Mouse (Mus musculus) limb, embryonic 10.5 days (tissue): ENCODE results near the gene Cntn4. TPM values are rescaled to one million over a fixed set of nuclear protein-coding genes. Genes with fewer than 3 reads are reported as not detected.

Experiments used
- DNase-seq: peaks from one replicate; pipeline ENCODE4 v3.0.0-alpha.2; 2017; ENCODE audit warnings: low spot score
- H3K27ac ChIP-seq: fragments of 300-500 bp; sonication (generic); 2 replicates; pipeline ENCODE4 v1.5.1; 2016; ENCODE audit warnings: mild to moderate bottlenecking
- H3K27me3 ChIP-seq: fragments of 300-500 bp; sonication (generic); 2 replicates; pipeline ENCODE4 v1.6.1; 2016; ENCODE audit warnings: low read depth, mild to moderate bottlenecking; ENCODE audit not compliant: poor library complexity, severe bottlenecking
- H3K36me3 ChIP-seq: fragments of 300-500 bp; sonication (generic); 2 replicates; pipeline ENCODE4 v1.6.1; 2016; ENCODE audit warnings: mild to moderate bottlenecking, moderate library complexity
- H3K4me1 ChIP-seq: fragments of 300-500 bp; sonication (generic); 2 replicates; pipeline ENCODE4 v1.6.1; 2016
- H3K4me3 ChIP-seq: fragments of 300-500 bp; sonication (generic); 2 replicates; pipeline ENCODE4 v1.5.1; 2016; ENCODE audit warnings: mild to moderate bottlenecking, moderate library complexity
- H3K9me3 ChIP-seq: fragments of 300-500 bp; sonication (generic); replicated peaks from 2 replicates; pipeline ENCODE4 v1.6.1; 2016; ENCODE audit warnings: mild to moderate bottlenecking
- WGBS: fragments of 180-500 bp; shearing (Covaris S2); methylation state at CpG from one replicate; pipeline ENCODE4 v1.1.7; 2016; 5-methylcytosine and 5-hydroxymethylcytosine counted together
- polyA plus RNA-seq: library from polyadenylated mRNA; unstranded; fragments of >200 nt; fragmentation: Nextera tagmentation; extraction: Ambion mirVana; gene quantifications from 2 replicates; pipeline ENCODE4 v1.2.1, GENCODE M21; 2016

Gene Cntn4
- polyA plus RNA-seq, 1 experiment from 2014 or later, result 0.81 TPM

GRCm38 (mm10) chr6:106155362-106155761, 477.9 kb downstream of the Cntn4 start:
- no peaks in the 10 kb centered on the region for H3K9me3 ChIP-seq
- no peaks in the 10 kb centered on the region for H3K27me3 ChIP-seq
- no peak overlapping the region for H3K27ac ChIP-seq
- no peak for DNase-seq
- no peaks in the 10 kb centered on the region for H3K36me3 ChIP-seq
- 88% methylated on average over 3 of the region's 3 CpGs for WGBS
- H3K4me1 ChIP-seq, result no peaks in the 10 kb centered on the region
- no peak overlapping the region for H3K4me3 ChIP-seq

DNA sequence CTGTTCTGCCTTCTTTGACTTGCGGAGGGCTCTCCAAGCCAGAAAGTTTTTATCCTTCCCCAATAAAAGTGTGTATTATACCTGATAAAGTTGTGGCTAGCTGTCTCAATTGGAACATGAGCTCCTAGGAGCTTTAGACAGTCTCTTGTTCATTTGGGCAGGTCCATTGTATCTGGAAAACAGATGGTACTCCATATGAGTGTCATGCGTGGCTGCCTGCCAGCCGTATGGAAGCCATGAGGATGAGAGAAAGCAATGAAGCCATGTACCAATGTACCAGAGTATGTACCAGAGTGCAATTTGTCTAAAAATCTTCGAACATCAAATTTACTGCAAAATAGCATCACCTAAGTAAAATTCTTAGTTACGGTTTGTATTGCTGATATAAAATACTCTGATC, 500.1 kb downstream of the Cntn4 start:
- no peaks in the 10 kb centered on the region for H3K27me3 ChIP-seq
- no peak overlapping the region for H3K4me3 ChIP-seq
- no peaks in the 10 kb centered on the region for H3K4me1 ChIP-seq
- DNase-seq, result no peak
- H3K9me3 ChIP-seq, result no peaks in the 10 kb centered on the region
- 90% methylated on average over 5 of the region's 5 CpGs for WGBS
- H3K36me3 ChIP-seq, result no peaks in the 10 kb centered on the region
- H3K27ac ChIP-seq, result no peak overlapping the region

DNA sequence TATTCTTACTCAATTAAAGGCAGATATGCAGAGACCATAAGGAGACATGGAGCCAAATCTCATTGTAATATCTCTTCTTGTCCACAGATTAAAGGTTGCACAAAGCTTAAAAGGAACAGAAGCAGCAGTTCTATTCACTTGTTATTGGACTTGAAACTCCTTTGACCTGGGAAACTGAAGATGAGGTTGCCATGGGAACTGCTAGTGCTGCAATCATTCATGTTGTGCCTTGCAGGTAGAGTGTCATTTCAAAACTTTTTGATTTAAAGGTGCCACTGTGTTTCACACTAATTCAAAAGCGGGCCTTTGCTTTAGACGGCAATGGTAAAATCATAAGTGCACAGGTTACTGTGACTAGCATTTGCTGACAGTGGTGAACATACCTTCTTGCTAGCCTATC, 504.1 kb downstream of the Cntn4 start:
- H3K27ac ChIP-seq, result no peak overlapping the region
- H3K9me3 ChIP-seq, result no peaks in the 10 kb centered on the region
- WGBS, result 93% methylated on average over 2 of the region's 2 CpGs
- H3K4me1 ChIP-seq, result no peaks in the 10 kb centered on the region
- DNase-seq, result no peak
- H3K4me3 ChIP-seq, result no peak overlapping the region
- H3K36me3 ChIP-seq, result no peaks in the 10 kb centered on the region
- no peaks in the 10 kb centered on the region for H3K27me3 ChIP-seq

- DNase-seq, result no peak
- Histone ChIP-seq H3K36me3 (no peaks in the 10 kb centered on the region), H3K4me3 (no peak overlapping the region), H3K9me3 (no peaks in the 10 kb centered on the region), H3K4me1 (no peaks in the 10 kb centered on the region), H3K27me3 (no peaks in the 10 kb centered on the region), H3K27ac (no peak overlapping the region)
- 88% methylated on average over 1 of the region's 1 CpGs for WGBS
Observed at GRCm38 (mm10) chr6:106200974-106201373, 523.5 kb downstream of the Cntn4 start.

DNA sequence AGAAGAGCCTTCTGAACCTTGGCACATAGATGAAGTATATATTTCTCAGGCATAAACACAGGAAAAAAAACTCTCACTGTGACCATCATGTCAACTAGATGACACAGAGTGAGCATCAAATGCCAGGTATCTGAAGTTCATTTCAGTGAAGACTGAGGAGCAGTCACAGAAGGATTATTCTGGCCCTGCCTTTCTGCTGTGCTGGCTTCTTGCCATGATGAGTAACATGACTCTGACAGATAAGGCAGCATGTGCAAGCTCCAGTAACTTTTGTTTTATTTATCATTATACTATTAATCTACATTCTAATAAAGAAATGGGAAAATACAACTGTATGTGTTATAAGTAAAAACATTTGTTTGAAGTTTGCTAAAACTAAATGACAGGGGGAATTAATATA, 529.9 kb downstream of the Cntn4 start:
- H3K36me3 ChIP-seq, result no peaks in the 10 kb centered on the region
- no peak overlapping the region for H3K4me3 ChIP-seq
- no peak for DNase-seq
- H3K4me1 ChIP-seq, result no peaks in the 10 kb centered on the region
- no peaks in the 10 kb centered on the region for H3K9me3 ChIP-seq
- H3K27ac ChIP-seq, result no peak overlapping the region
- H3K27me3 ChIP-seq, result no peaks in the 10 kb centered on the region

GRCm38 (mm10) chr6:106213071-106213470, 535.6 kb downstream of the Cntn4 start:
- DNase-seq, result no peak
- WGBS, result 86% methylated on average over 4 of the region's 4 CpGs
- H3K27ac ChIP-seq, result no peak overlapping the region
- no peaks in the 10 kb centered on the region for H3K36me3 ChIP-seq
- H3K9me3 ChIP-seq, result no peaks in the 10 kb centered on the region
- H3K4me3 ChIP-seq, result no peak overlapping the region
- no peaks in the 10 kb centered on the region for H3K27me3 ChIP-seq
- no peaks in the 10 kb centered on the region for H3K4me1 ChIP-seq

GRCm38 (mm10) chr6:106237046-106237948, 559.8 kb downstream of the Cntn4 start:
- H3K4me3 ChIP-seq, result no peak overlapping the region
- DNase-seq, result no peak
- no peaks in the 10 kb centered on the region for H3K9me3 ChIP-seq
- 78% methylated on average over 12 of the region's 12 CpGs for WGBS
- no peaks in the 10 kb centered on the region for H3K36me3 ChIP-seq
- no peaks in the 10 kb centered on the region for H3K4me1 ChIP-seq
- no peak overlapping the region for H3K27ac ChIP-seq
- H3K27me3 ChIP-seq, result no peaks in the 10 kb centered on the region

DNA sequence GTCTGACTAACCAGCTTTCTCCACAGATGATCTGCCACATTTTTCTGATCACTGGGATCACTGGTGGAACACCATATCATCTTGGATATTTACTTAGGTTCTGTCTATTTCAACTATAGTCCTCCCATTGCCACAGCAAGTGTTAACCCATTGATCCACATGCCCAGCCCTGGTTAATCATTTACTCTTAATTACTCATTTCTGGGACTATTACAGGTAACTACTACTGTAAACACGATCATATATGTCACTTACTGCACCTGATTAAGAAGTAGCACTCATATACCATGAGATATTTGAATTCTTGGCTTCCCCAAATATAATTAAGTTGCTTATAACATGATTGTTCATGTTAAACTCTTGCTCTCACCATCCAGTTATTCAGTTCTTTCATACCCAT, 564.1 kb downstream of the Cntn4 start:
- no peak for DNase-seq
- Histone ChIP-seq H3K36me3 (no peaks in the 10 kb centered on the region), H3K4me3 (no peak overlapping the region), H3K4me1 (no peaks in the 10 kb centered on the region), H3K27me3 (no peaks in the 10 kb centered on the region), H3K27ac (no peak overlapping the region), H3K9me3 (no peaks in the 10 kb centered on the region)
- WGBS, result 76% methylated on average over 1 of the region's 1 CpGs

DNA sequence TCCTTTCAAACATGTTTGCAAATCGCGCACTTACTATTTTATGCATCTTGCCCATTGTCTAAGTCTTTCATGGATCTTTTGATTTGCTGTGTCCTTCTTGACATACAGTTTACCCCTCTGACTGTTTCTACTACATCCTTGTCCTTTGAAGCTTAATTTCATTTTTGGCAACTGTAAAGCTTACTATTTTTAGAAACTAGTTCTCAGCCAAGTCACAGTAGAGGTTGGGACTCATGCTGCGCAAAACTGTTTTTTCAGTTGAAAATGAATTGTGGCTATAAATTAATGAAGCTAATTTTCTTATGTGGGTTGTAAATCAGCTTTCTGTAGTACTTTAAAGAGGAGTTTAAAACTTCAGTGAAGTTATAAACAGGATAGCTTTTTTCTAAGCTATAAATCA, 585.9 kb downstream of the Cntn4 start:
- Histone ChIP-seq H3K27ac (no peak overlapping the region), H3K4me3 (no peak overlapping the region), H3K27me3 (no peaks in the 10 kb centered on the region), H3K9me3 (no peaks in the 10 kb centered on the region), H3K4me1 (no peaks in the 10 kb centered on the region), H3K36me3 (no peaks in the 10 kb centered on the region)
- no peak for DNase-seq
- 95% methylated on average over 3 of the region's 3 CpGs for WGBS

DNA sequence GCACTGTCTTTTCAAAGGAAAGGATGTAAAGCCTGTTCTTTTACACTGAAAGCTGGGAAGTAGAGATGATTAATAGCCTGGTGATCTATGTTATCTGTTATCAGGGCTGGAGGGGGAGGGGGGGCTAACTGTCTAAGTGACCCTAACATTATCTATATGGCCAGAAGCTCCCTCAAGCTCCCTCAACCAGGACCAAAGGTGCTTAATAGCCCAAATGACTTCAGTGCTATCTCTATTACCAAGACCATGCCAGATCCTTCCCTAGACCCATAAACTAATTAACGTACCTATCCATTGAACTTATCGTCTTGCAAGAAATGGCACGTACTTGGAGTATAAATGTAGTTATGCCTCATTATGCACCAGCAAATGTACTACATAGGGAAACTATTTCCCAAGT, 588.0 kb downstream of the Cntn4 start:
- H3K4me1 ChIP-seq, result no peaks in the 10 kb centered on the region
- H3K27ac ChIP-seq, result no peak overlapping the region
- WGBS, result 74% methylated on average over 3 of the region's 3 CpGs
- no peaks in the 10 kb centered on the region for H3K9me3 ChIP-seq
- no peak overlapping the region for H3K4me3 ChIP-seq
- H3K36me3 ChIP-seq, result no peaks in the 10 kb centered on the region
- DNase-seq, result no peak
- no peaks in the 10 kb centered on the region for H3K27me3 ChIP-seq

DNA sequence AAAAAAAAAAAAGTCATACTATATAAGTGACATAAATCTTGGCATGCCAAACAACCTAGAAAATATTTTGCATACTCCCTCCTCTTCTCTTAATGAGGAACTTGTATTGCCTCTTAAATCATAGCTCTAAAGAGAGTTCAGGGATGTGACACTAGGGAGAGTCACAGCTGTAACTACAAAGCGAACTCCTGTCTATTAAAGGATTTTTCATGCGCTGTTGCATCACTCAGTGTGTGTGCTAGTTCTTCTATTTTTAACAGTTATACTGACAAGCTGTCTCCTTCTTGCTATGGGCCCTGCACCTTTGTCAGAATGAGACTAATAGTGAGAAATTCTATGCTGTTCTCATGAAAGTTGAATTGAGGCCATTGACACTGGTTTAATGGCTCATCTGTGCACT, 588.8 kb downstream of the Cntn4 start:
- 81% methylated on average over 2 of the region's 2 CpGs for WGBS
- H3K27ac ChIP-seq, result no peak overlapping the region
- no peaks in the 10 kb centered on the region for H3K9me3 ChIP-seq
- no peak for DNase-seq
- no peaks in the 10 kb centered on the region for H3K36me3 ChIP-seq
- H3K4me1 ChIP-seq, result no peaks in the 10 kb centered on the region
- H3K27me3 ChIP-seq, result no peaks in the 10 kb centered on the region
- no peak overlapping the region for H3K4me3 ChIP-seq

GRCm38 (mm10) chr6:106268723-106269122, 591.3 kb downstream of the Cntn4 start:
- Histone ChIP-seq H3K36me3 (no peaks in the 10 kb centered on the region), H3K4me1 (no peaks in the 10 kb centered on the region), H3K9me3 (no peaks in the 10 kb centered on the region), H3K27me3 (no peaks in the 10 kb centered on the region), H3K27ac (no peak overlapping the region), H3K4me3 (no peak overlapping the region)
- 91% methylated on average over 4 of the region's 4 CpGs for WGBS
- no peak for DNase-seq

DNA sequence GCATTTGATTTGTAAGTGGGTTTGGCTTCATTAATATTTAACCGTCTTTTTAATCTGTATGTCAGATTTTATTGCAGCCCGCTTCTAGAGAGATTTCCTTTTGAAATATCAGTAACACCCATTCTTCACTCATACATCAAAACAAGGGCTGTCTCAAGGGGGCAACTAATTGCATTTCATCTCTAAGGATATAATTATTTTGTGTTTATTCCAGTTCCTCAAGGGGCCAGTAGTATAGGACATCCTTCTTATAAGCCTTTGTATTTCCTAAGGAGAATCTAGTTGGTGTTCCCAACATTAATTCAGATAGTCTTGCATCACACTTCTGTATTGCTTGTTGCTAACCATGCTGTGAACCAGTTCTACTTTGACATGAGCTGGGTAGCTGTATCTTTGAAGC, 599.7 kb downstream of the Cntn4 start:
- 94% methylated on average over 2 of the region's 2 CpGs for WGBS

DNA sequence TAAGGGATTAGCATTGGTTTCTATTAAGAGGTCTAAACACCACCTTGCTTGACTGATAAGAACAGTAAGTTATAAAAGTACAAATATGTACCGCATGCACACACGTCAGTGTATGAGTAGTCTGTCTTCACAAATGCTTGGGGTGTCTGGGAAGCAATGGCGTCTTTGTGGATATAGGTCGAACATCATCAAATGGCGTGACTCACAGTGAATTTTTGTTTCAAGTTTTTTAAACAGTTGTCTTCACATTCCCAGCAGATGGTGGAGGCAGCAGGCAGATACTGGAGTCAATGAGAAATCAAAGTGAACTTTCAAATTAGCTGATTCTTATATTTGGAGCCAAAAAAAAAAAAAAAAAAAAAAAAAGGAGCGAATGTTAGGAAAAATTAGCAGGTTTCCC, 604.2 kb downstream of the Cntn4 start:
- Histone ChIP-seq H3K27ac (no peak overlapping the region), H3K4me1 (no peaks in the 10 kb centered on the region), H3K4me3 (no peak overlapping the region), H3K9me3 (no peaks in the 10 kb centered on the region), H3K36me3 (no peaks in the 10 kb centered on the region), H3K27me3 (no peaks in the 10 kb centered on the region)
- 95% methylated on average over 6 of the region's 6 CpGs for WGBS
- DNase-seq, result no peak

More for the DNA sequence above, 599.7 kb downstream of the Cntn4 start:
- H3K4me1 ChIP-seq, result no peaks in the 10 kb centered on the region
- DNase-seq, result no peak
- H3K9me3 ChIP-seq, result no peaks in the 10 kb centered on the region
- H3K36me3 ChIP-seq, result no peaks in the 10 kb centered on the region
- H3K27ac ChIP-seq, result no peak overlapping the region
- no peaks in the 10 kb centered on the region for H3K27me3 ChIP-seq
- no peak overlapping the region for H3K4me3 ChIP-seq
